Mouse (Mus musculus) skeletal muscle tissue, adult 2 months (tissue): ENCODE results near the gene Tenm4.

Experiments used
- DNase-seq: peaks from one replicate; pipeline ENCODE4 v3.0.0-alpha.2; 2012; ENCODE audit warnings: low read depth, low spot score

The Tenm4 gene

DNA sequence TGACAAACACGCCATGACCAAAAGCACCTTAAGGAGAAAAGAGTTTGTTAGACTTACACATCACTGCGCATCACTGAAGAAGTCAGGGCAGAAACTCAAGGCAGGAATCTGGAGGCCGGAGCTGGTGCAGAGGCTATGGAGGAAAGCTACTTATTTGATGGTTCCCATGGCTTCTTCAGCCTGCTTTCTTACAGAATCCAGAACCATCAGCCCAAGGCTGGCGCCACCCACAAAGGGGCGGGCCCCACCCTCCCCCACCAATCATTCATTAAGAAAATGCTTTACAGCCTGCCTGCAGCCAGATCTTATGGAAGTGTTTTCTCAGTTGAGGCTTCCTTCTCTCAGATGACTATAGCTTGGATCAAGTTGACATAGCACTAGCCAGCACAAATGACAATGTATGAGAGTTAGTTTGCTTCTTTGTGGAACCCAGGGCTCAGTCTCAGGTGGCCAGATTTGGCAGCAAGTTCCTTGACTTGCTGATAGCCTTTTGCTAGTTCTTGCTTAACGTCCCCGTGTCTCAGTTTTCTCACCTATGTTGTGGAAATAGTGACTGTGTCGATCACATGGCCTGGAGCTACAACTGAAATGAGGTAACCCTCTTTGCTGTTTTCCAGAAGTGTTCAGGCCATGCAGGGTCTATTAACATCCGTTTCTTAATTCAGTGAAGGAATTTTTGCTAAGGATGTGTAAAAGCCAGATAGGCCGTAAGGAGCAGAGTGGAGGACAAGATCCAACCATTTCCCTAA, 32.9 kb downstream of the Tenm4 start:
- no peak for DNase-seq

DNA sequence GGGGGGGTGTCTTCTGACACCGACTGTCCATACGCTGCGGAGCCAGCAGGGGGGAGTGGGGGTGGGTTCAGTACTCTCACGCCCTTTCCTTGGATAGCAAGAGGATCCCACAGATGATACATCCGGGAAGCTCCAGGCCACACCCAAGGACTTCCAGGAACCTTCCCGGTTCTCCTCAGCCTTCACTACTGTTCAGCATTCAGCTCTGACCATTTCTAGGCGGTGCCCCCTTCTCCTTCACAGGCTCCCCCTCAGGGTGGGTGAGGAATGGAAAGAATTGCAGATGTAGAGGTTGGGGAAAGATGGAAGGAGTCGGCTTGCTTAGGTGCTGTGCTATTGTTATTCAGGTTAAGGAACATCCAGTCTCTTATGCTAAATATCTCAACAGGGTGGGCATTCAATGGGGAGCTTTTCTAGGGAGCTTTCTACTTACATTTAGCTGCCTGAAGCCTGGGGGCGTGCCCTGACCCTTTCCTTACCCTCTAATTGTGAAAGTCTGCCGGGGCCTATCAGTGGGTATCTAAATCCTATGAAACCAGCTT, 33.8 kb downstream of the Tenm4 start:
- DNase-seq: no peak

DNA sequence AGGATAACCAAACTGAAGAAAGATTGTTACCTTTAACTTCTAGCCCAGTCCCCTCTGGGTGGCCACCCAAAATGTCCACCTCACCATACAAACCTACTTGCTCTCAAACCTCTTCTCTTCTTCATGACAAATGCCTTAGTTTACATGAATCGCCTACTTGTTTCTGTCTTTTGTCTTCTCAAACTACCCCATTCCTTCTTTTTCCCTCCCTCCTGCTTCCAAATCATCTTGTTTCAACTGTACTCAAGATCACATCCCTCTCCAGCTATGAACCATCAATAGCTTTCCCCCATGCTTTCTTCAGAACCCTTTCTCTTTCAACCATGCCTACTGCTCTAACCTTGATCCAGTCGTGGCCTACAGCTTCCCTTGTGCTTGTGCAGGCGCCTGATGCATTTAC, 36.0 kb downstream of the Tenm4 start:
- DNase-seq: no peak

DNA sequence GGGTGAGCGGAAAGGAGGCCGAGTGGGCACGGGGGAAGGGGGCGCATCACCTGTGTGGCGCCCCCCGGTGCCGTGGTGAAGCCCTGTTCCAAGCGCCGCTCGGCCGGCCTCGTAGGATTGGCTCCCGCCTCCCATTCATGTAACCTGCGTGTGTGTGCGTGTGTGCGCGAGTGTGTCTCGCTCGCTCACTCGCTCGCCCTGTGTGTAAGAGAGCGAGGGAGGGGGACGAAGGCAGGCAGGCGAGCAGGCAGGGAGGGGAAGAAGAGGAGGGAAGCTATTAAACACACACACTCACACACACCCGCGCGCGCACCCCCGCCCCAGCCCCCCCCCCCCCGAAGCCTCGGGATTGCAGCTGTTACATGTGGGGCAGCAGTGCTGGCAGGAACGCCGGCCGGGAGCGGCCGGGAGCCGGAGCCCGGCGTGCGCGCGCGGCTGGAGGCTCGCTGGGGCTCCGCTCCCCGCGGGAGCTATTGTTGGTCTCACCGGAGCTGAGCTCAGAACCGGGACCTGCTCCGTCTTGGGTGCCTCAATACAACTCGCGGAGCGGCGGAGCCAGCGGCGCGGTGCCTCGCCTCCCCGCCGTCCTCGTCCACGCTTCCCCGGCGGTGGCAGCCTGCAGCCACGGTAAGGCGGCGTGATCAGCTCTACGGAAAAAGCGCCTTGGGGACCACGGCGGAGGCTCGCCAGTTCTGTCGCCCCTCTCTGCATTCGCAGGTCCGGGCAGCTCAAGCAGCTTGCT, 38.9 kb downstream of the Tenm4 start:
- DNase-seq: no peak

DNA sequence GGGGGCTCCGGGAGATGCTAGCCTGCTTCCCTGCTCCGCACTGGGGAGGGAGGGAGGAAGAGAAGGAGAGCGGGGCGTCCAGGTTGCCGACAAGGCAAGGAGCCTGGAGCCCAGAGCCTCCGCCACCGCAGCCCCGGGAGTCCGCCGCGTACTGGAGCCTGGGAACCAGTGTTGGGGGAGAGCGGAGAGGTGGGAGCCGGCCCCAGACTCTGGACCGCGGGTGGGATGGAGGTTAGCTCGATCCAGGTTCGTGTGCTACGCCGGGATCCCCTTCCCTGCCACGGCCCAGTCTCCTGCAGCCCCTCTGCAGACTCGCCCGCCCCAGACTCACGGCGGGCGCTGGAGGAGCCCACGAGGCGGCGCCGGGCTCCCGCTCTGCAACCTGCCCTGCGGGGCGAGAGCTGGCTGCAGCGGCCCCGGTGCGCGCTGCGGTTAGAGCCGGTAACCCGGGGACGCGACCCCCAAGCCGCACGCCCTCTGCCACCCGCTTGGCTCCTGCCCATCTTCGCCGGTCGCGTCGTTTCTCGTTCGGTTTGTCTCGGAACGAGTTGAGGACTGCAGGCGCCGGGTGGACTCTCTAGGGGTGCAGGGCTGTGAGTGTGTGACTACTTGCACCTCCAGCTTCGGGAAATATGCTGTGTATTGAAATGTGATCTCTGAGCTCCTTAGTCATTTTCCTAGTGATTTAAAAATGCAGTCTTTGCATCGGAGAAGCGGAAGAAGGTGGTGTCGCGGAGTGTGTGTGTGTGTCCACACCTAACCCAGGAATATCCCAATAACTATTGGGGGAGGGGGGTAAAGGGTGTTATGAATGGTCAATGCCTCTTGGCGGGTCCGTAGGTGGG, 39.7 kb downstream of the Tenm4 start:
- no peak for DNase-seq

DNA sequence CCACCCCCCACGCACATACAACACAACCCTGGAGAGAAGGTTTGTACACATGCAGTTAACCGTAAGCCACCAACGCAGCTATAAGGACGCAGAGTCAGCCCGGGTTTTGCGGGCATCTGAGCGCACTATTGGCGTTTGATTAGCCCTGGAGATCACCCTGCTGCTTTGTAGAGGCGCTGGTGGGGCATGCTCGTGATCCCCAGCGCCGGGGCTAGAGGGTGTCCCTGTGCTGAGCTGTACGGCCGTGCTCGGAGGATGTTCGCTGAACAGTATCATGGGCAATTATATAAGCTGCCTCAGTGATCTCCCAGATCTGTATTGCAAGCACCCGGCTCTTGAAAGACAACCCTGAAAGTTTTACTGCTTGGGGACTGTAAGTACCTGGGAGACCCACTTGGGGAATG, 40.6 kb downstream of the Tenm4 start:
- no peak for DNase-seq

DNA sequence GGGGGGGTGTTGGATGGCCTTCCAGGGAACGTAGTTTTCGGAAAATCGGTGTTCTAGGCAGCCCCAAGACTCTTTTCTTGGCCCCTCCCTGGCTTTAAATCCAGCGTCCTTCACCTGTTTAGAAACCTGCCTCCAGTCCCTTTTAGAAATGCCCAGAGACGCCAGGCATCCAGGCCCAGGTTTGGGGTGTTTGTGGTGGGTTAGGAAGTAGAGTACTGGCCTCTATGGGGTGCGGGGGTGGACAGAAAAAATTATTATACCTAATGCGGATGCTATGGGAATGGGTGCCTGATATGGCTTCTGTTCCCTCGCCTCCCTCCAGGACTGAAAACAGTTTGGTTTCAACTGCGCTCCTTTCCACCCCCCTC, 41.2 kb downstream of the Tenm4 start:
- no peak for DNase-seq

DNA sequence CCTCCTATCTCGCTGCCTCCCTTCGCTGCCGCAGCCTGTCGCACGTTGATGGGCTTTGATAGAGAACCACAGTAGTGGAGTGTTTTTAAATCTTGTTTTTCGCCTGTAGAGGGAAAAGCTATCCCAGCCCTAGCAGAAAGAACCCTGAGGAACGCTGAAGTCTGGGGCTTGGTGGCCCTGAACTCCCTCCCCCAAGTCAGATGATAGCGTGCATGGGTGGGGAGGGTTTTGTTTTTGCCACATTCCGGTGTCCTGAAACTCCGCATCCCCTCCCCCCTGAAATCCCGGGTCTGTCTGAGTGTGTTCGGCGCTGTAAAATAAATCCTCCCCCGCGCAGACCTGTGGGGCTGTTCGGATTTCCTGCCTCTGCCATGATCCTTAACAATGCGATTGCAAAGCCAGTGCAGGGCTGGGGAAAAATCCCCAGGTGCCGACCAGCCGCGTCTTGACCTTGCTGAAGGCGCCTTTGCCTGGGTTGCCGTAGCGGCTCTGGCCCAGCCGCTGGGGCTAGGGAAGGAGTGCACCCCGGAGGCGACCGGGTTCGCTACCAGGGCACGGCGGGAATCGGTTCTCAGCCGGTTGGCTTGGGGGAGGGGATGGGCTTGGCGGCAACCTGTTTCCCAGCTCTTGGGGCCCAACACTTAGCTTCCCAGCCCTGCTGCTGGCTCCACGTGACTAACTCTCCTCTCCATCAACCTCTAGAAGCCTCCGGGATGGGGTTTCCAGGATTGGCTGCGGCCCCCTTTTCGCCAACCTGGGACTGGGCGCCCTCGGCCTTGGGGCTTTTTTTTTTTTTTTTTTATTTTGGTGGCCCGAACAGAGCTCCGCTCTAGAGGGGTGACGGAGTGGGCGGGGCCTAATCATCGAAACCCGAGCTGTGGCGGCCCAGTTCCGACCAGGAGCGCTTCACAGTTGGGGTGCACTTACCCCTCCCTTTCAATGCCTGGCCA, 41.8 kb downstream of the Tenm4 start:
- DNase-seq: no peak

DNA sequence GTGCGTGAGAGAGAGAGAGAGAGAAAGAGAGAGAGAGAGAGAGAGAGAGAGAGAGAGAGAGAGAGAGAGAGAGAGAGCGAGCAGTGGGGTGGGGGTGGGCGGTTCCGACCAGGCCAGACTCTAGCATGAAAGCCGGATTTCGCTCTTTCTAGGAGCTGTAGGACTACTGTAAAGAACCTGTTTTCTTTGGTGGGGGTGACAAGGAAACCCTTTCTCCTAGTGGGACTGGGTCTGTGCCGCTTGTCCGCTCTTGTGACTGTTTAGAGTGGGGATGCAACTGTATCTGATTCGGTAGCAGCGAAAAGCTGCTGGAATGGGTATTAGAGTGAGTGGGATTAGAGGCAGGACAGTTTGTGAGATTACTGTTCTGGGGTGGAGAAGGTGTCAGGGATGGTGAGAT, 42.7 kb downstream of the Tenm4 start:
- no peak for DNase-seq

DNA sequence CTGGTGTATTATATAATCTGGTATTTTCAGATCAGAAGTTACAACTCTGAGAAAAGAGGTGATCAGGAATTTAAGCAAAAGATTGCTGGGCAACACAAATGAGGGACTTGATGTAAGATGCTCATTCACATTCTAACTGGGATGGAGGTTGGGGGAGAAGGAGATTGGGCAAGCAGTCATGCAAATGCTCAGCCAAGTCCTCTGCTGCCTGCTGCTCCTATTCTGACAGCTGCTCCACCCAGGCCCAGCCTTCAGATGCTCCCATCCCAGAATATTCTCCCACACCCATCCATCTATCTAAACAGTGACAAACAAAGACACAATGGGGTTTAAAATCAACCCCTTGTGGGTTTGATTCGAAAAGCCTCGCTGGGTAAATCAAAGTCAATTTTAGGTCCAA, 43.8 kb downstream of the Tenm4 start:
- DNase-seq: no peak

DNA sequence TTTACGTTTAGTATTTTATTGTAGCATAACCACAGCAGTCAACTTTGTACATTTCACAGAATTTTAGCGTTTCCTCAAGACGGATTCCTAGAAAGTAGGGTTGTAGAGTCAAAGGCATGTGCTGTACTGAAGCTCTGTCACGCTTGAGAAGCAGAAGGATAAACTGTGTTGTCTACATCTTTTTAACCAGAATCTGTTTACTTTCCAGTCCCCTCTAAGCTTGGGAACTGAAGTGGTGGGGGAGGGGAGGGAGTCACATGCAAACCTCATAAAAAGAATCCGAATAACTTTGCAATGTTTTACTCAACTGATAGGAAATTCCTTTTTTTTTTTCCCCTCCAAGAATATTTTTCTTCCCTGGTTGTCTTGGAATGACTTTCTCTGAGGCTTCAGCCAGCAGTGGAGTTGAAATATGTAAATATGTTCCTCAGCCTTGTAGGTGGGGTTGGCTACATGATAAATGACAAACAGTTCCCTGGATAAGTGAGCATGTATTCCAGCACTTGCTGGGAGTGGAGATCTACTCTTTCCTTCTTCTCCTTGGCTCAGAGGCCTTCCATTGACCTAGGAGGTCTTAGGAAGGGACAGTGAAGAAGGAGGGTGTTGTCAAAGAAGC, 45.0 kb downstream of the Tenm4 start:
- no peak for DNase-seq

DNA sequence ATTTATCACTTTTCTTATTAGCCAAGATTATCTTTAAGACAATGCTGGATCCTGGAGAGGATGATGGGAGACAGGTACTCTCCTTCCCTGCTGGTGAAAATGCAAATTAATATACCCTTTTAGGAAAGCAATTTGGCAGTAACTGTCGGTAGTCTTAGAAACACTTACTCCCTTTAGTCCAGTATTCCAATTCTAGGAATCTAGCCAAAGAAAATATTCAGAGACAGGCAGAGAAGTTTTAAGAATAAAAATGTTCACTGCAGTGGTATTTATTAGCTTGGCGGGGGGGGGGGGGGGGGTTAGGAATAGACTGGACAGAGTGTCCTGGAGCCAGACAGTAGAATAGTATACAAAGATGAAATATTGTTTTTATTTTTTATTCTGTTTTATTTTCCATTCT, 48.3 kb downstream of the Tenm4 start:
- DNase-seq: no peak

DNA sequence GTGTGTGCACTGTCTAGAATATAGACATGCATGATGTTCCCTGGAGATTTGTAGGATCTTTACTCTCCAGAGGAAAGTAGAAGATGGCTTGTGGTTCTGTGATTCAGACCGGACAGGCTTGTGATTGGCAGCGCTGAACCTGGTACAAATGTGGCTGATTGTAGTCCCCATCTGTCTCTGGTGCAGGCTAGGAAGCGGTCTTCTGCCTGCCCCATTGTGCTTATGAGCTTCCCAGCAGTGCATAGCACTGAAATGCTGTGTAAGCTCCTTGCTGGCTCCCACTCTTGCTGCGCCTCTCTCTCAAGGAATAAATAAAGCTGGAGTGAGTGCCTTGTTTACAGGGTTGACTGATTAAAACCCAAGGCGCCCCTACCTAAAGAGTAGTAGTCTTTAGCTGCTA, 49.6 kb downstream of the Tenm4 start:
- DNase-seq: no peak

DNA sequence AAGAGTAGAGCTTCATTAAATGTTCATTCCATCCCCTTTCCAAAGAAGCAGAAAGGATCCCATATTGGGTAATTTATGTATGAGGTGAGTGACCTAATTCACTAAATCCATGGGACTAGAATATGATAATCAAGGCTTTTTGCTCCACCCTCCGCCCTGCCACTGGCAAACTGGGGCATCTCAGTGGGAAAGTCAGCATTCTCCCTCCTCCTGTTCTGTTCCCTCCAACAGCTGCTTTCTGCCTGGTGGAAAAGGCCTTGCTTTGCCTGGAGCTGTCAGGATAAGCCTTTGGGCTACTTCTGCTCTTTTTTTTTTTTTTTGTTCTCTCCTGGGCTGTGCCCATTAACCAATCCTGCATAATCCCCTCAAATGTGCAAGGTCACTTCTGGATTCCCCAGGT, 51.5 kb downstream of the Tenm4 start:
- DNase-seq: no peak

DNA sequence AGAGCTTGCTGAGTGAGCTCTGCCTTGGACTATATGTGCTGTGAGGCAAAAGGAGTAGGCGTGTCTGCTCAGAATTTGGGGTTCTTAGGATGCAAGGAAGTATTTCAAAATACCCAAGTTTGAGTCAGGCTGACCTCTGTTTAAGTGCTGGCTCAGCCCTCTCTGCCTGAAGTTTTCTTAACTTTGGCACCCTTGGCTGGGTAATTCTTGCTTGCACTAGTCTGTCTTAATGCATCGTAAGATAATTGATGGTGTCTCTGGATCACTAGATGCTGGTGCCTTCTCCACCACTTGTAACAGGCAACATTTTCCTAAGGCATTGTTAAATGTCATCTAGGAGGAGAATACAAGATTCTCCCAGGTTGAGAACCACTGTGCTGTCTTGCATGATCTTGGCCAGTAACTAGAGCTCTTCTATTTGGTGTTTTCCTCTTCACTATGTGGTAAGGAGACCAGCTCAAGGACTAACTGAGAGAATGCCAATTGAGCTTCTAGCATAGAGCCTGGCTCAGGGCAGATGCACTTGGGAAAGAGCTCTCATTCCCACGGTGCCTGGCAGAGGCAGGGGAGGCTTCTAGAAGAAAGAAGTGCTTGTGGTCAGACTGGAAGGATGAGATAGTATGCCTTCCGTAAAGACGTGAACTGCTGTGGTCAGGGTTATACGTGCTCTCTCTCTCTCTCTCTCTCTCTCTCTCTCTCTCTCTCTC, 57.7 kb downstream of the Tenm4 start:
- DNase-seq: no peak

DNA sequence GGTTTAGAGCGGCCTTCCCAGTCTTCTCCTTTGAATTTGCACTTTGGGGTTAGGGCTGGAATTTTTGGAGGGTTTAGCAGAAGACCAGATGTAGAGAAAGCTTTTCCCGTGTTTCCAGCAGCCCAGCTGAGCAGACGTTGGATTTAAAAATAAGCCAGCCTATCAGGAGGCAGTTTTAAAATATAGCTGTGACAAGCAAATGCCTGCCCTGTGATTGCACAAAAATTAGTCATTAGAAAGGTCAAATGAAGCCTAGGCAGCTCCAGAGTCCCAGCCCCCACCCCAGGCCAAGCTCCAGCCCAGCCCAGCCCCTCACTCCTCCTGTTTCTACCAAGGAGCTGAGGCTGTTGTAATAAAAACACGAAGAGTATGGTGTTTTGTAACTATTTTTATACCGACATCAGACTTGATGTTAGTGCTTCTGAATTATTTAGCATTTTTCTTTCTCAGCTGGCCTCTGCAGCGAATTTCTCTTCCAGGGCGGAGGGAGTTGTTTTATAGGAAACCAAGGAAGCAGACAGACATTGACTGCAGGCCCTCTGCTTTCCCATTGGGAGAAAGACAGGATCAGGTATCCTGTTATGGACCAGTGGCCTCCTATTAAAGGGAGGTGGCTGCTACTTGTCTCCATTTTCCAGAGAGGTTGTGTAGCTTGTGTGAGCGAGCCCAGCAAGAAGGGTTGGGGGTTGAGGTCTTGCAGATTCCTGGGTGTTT, 59.1 kb downstream of the Tenm4 start:
- no peak for DNase-seq

DNA sequence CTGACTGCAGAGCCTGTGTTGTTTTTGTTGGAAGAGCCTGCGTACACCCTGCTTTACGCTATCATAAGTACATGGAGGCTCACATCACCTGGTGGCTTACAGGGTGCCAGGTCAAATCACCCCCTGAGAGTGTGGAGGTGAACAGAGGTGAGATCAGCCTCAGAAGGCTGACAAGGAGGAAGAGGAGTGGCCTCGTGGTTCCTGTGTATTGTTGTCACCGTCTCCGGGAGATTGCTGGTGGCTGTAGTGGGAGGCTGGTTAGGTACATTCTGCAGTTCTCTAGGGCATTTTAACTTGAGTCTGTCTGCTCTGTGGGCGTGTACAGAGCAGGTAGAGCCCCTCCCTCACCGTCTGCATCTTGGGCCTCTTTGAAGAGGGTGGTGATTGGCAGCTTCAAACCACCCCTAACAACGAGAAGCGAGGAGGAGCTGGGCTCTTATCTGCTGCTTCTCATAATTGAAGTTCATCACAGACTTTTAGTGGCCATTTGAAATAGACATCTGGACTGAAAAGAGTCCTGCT, 59.7 kb downstream of the Tenm4 start:
- DNase-seq: no peak

DNA sequence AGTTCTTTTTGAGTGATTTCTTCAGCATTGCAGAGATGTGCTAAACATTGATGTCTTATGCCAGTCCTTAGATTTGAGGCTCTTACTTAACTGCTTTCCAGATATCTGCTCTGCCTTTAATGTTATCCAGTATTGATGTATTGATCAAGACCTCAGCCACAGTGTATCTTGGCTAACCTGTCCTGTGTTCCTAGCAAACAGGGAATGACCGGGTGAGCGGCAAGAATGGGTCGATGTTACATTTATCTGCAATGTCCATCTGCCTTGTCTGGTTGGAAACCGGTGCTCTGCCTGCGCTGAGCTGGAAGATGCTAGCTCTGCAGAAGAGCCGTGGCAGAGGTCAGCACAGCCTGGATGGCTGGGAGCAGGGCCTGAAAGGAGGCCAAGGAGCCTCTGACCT, 64.8 kb downstream of the Tenm4 start:
- no peak for DNase-seq

DNA sequence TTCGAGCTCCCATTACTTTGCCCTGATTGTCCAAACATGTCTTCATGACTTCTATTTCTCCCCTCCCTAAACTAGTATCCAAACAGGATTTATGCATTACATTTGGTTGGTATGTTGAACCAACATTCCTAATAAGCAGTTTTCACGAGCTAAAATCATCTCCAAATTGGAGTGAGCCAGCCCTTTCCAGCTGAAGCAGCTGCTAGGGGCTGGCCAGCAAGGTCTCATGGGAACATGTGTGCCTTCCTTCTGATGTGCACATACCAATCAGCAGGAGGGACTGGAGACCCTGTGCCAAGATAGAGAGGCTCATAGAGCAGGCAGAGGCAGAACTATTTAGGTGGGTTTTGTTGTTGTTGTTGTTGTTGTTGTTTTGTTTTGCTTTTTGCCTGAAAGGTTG, 69.6 kb downstream of the Tenm4 start:
- DNase-seq: peak; percentile 21
